Mouse (Mus musculus): ENCODE results near the gene Phactr1.

DNA sequence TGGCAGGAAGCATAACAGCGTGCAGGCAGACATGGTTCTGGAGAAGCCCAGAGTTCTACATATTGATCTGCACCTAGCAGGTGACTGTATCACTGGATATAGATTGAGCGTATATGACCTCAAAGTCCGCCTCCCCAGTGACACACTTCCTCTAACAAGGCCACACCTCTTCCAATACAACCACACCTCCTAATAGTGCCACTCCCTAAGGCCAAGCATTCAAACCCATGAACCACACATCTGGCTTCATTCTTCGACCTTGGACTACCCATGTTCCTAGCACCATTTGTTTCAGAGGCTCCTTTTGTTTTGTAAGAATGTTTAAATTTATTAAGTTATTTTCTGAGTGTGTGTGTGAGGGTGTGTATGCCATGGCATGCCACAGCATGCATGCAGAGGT is 507.3 kb downstream of the Phactr1 start:
- no peak for TF ChIP-seq GATA1 (IDR thresholded peaks at IDR 0.05; ENCODE audit: low read length)
- TF ChIP-seq TAL1 (IDR thresholded peaks at IDR 0.05; ENCODE audit: low read length), result no peak

All from erythroblast, embryonic 14.5 days (primary cell).